Mouse (Mus musculus) C2C12 (cell line): ENCODE measurements around the gene Enox1. TPM values are rescaled to one million over a fixed set of nuclear protein-coding genes. Genes with fewer than 3 reads are reported as not detected.
"Not testable (repeated sequence)": the region's sequence is repeated elsewhere in the genome, so short reads cannot be mapped to it uniquely, and the experiment has no call there.

Experiments
- H3K27me3 ChIP-seq: one replicate; pipeline ENCODE4 v1.6.1; 2011; ENCODE audit not compliant: control insufficient read depth, insufficient read depth, insufficient read length
- H3K36me3 ChIP-seq: one replicate; pipeline ENCODE4 v1.6.1; 2011; ENCODE audit not compliant: control insufficient read depth, insufficient read depth
- H3K4me3 ChIP-seq: one replicate; pipeline ENCODE4 v1.5.1; 2011; ENCODE audit warnings: mild to moderate bottlenecking, control low read depth; ENCODE audit not compliant: poor library complexity, insufficient read depth, severe bottlenecking
- H3K79me2 ChIP-seq: one replicate; pipeline ENCODE4 v1.6.1; 2011; ENCODE audit not compliant: control insufficient read depth, insufficient read depth
- H3K79me3 ChIP-seq: one replicate; pipeline ENCODE4 v1.6.1; 2011; ENCODE audit warnings: low read depth, control low read depth
- H3ac ChIP-seq: one replicate; pipeline ENCODE3; 2011; ENCODE audit warnings: low read depth; ENCODE audit not compliant: control insufficient read depth, insufficient read length
- CEBPB ChIP-seq: IDR thresholded peaks from one replicate; pipeline ENCODE4 v1.6.1; 2011; ENCODE audit warnings: low read depth, mild to moderate bottlenecking, control low read depth, moderate library complexity
- CTCF ChIP-seq: IDR thresholded peaks from one replicate; pipeline ENCODE4 v1.5.1; 2011; ENCODE audit not compliant: control insufficient read depth, insufficient read depth, insufficient read length
- FOSL1 ChIP-seq: IDR thresholded peaks from one replicate; pipeline ENCODE4 v1.8.0; 2011; ENCODE audit warnings: mild to moderate bottlenecking, low read length; ENCODE audit not compliant: poor library complexity, insufficient read depth, severe bottlenecking
- MAX ChIP-seq: IDR thresholded peaks from one replicate; pipeline ENCODE4 v1.6.1; 2011; ENCODE audit warnings: mild to moderate bottlenecking, control low read depth
- MYOD1 ChIP-seq: IDR thresholded peaks from one replicate; pipeline ENCODE4 v1.6.1; 2011; ENCODE audit warnings: low read depth; ENCODE audit not compliant: control insufficient read depth, insufficient read length
- MYOG ChIP-seq: IDR thresholded peaks from one replicate; pipeline ENCODE4 v1.6.1; 2011; ENCODE audit not compliant: control insufficient read depth, insufficient read length; ENCODE audit errors: extremely low read depth
- USF1 ChIP-seq: IDR thresholded peaks from one replicate; pipeline ENCODE4 v1.6.1; 2011; ENCODE audit warnings: low read depth, mild to moderate bottlenecking, control low read depth, moderate library complexity
- polyA plus RNA-seq: library from polyadenylated mRNA; unstranded; fragments of >200 nt; fragmentation: generic; extraction: Trizol; gene quantifications from one replicate; pipeline ENCODE4 v1.2.1, GENCODE M21; 2012; ENCODE audit warnings: missing spikeins

The Enox1 gene
- polyA plus RNA-seq, 1 experiment: 0.75 TPM

DNA sequence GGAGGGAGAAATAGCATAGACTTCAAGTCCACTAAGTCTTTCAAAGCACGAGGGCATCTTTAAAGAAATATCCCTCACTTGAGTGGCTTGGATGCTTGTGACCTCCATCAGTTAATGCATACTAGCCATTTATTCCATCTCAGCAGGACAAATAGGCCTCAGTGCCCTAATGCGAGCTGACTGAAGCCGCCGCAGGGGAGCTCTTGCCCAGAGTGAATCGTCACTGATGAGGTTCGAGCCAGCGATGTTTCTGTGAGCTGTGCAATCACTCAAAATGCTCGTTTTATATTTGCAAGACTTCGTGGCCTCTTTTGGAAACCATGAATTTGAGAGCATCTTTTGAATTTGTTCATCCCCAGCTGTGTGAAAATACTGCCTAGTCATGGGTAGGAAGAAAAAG lies 372.6 kb downstream of the Enox1 start:
- Histone ChIP-seq H3K79me3 (no peaks in the 10 kb centered on the region), H3K36me3 (no peaks in the 10 kb centered on the region), H3K4me3 (no peak overlapping the region), H3ac (no peak overlapping the region), H3K79me2 (no peaks in the 10 kb centered on the region), H3K27me3 (no peaks in the 10 kb centered on the region)
- TF ChIP-seq FOSL1: no peak
- TF ChIP-seq MAX: no peak
- no peak for TF ChIP-seq MYOD1
- TF ChIP-seq CTCF: no peak
- TF ChIP-seq MYOG: no peak
- TF ChIP-seq CEBPB: no peak
- TF ChIP-seq USF1: no peak

DNA sequence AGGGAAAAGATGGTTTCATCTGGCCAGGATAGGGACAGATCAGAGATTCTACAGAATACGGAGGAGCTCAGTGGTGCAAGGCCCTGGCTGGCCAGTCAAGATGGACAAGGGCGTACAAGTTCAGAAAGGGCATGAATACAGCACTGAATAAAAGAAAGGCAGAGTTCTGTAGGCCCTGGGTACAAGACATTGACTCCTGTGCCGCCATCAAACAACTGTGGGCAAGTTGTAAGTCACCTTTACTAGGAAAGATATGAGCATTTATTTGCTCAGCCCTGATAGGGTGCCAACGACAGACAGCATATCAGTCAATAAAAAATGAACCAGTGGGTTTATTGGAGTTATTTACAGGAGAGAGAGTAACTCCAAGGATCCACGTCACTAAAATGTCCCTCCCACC lies 373.1 kb downstream of the Enox1 start:
- no peak overlapping the region for H3ac ChIP-seq
- H3K4me3 ChIP-seq: no peak overlapping the region
- no peaks in the 10 kb centered on the region for H3K79me2 ChIP-seq
- H3K27me3 ChIP-seq: no peaks in the 10 kb centered on the region
- no peak for TF ChIP-seq CEBPB
- TF ChIP-seq CTCF: no peak
- no peak for TF ChIP-seq FOSL1
- TF ChIP-seq MYOD1: no peak
- TF ChIP-seq MYOG: no peak
- no peak for TF ChIP-seq MAX
- TF ChIP-seq USF1: no peak
- H3K36me3 ChIP-seq: no peaks in the 10 kb centered on the region
- H3K79me3 ChIP-seq: no peaks in the 10 kb centered on the region

DNA sequence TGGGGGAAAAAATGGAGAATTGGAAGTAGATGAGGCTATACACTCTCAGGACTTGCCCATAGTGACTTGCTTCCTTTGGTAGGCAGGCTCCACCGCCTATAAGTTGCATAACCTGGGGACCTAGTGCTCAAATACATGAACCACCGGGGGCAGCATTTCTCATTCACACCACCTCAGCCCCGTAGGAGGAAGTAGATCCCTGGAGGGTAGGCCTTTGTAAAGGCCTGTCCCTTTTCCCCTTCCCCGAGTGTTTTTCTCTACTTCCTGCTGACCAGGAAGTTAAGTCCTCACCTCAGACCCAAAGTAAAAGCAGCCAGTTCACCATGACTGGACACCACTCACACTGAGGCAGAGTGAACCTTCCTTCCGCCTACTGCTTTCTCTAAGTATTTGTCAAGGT lies 377.1 kb downstream of the Enox1 start:
- Histone ChIP-seq H3K79me3 (no peaks in the 10 kb centered on the region), H3ac (no peak overlapping the region), H3K36me3 (no peaks in the 10 kb centered on the region), H3K27me3 (no peaks in the 10 kb centered on the region), H3K4me3 (no peak overlapping the region), H3K79me2 (no peaks in the 10 kb centered on the region)
- no peak for TF ChIP-seq MAX
- TF ChIP-seq FOSL1: no peak
- TF ChIP-seq MYOD1: no peak
- no peak for TF ChIP-seq USF1
- TF ChIP-seq MYOG: no peak
- TF ChIP-seq CEBPB: no peak
- no peak for TF ChIP-seq CTCF

DNA sequence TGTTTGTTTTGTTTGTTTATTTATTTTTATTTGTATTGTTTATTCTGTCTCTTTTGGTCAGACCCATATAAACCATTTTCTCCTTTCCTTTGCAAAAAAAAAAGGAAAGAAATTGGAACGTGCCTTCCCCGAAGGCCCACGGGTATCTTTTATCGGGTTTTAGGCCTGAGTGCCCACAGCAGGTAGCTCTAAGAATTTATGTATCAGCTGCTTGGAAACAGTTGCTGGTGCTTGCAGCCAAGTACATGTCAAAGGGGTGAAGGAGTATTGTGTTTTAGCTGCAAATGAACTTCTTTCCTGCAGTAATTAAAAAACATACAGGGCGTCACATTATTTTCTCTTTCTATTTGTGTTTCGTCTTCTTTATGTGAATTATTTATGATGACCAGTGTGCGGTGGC lies 377.6 kb downstream of the Enox1 start:
- TF ChIP-seq MYOD1 (no peak), CTCF (no peak), USF1 (no peak), MYOG (no peak), MAX (no peak), CEBPB (no peak), FOSL1 (no peak)
- Histone ChIP-seq H3K36me3 (no peaks in the 10 kb centered on the region), H3K79me2 (no peaks in the 10 kb centered on the region), H3K4me3 (no peak overlapping the region), H3K27me3 (no peaks in the 10 kb centered on the region), H3K79me3 (no peaks in the 10 kb centered on the region), H3ac (no peak overlapping the region)

DNA sequence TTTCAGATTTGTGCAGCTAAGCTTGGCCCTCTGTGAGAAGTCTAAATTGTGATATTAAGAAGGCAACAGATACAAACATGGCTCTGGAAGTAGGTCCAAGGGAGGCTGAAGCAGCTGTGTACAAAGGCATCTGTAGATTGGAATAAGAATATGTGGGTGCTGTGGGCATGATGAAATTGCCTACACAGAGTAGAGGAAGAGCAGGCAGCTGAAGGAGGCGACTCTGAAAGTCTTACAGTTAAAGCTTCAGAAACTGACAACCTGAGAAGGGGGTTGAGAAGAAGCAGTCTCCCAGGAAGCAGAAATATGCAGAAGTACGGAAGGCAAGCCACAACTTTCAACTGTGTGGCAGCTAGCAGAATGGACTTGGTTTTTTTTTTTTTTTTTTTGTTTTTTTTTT lies 380.0 kb downstream of the Enox1 start:
- Histone ChIP-seq H3ac (no peak overlapping the region), H3K79me3 (no peaks in the 10 kb centered on the region), H3K79me2 (no peaks in the 10 kb centered on the region), H3K36me3 (no peaks in the 10 kb centered on the region), H3K4me3 (no peak overlapping the region), H3K27me3 (no peaks in the 10 kb centered on the region)
- TF ChIP-seq MYOG (no peak), CEBPB (no peak), USF1 (no peak), CTCF (no peak), MYOD1 (no peak), MAX (no peak), FOSL1 (no peak)

DNA sequence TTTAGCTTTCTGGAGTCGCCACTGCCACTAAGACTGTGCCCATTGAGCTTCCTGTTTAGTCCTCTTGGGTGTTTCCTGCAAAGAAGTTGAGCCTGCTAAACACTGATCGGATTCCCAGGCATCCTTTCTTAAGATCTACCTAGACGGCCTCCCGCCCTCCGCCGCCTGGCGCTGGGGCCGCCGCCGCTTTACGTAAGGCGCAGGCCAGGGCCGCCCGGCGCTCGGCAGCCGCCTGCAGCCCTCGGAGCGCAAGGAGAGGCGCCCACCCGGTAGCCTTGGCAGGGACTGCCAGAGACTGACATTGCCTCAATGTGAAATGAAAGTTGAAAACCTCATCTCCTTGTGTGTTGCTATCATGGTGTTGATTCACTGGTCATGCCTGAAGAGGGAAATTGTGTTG lies 383.0 kb downstream of the Enox1 start:
- H3K27me3 ChIP-seq, H3K79me2 ChIP-seq, H3K4me3 ChIP-seq, H3K79me3 ChIP-seq, H3K36me3 ChIP-seq, H3ac ChIP-seq: not testable (repeated sequence)

DNA sequence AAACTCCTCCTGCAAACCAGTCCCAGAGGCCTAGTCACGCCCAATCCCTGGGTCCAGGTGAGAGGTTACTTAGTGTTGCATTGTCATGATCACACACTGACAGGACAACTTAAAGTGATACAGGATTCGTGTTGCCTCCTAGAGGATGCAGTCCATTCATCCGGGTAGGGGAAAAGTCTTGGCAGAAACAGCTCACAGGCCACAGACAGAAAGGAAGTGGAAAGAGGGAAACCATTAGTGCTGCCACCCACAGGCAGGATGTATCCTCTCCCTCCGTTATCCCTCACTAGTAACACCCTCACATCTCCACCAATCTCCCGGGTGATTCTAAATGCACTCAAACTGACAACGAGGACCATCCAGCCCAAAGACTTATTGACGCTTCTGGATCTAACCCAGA lies 385.4 kb downstream of the Enox1 start:
- no peaks in the 10 kb centered on the region for H3K27me3 ChIP-seq
- no peak overlapping the region for H3ac ChIP-seq
- TF ChIP-seq MAX (no peak), CEBPB (no peak), FOSL1 (no peak), CTCF (no peak), USF1 (no peak), MYOG (no peak), MYOD1 (no peak)
- H3K4me3 ChIP-seq: no peak overlapping the region
- no peaks in the 10 kb centered on the region for H3K36me3 ChIP-seq
- no peaks in the 10 kb centered on the region for H3K79me2 ChIP-seq
- no peaks in the 10 kb centered on the region for H3K79me3 ChIP-seq
